Mouse (Mus musculus): ENCODE measurements around the gene Mindy4.

Gene Mindy4

GRCm38 (mm10) chr6:55207786-55208185, 4.6 kb downstream of the Mindy4 start:
- DNase-seq (ENCODE audit: low spot score) = no peak

DNA sequence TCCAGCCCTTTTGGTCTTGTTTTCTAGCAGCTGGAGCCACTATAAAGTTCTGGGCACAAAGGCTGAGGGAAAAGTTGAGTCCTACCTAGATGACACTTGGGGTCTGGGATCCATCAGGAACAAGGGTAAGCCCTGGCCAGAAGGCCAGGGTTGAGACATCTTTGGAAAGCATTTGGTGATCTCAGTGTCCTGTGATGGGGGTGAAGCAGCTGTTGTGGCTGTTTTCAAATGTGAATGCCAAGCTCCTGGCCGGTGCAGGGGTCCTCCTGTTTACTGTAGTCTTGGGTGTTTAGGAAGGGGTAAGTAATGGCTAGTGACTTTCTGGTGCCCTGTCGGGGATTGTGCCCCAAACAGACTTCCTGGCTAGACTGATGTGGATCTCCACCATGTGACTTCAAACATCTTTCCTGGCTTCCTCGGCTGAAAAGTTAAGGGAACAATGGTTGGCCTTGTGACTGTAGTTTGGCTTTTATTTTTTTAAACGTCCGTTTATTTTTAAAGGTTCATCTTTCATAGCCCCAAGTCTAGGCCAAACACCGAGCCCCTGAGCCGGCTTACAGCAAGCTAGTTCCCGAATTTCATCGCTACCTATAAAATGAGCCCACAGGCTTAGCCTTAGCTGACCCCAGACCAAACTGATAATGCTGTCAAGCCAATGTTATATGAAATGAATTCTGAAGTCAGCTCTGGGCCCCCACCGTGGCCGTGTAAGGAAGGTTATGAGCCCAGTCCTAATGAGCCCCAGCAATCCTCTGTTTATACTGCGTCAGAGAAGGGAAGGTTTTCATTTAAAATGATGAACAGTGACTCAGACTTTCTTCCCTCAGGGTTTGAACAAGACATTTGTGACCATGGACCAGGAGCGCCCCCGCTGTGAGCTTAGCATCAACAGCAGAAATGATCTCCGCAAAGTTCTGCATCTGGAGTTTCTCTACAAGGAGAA, 7.5 kb downstream of the Mindy4 start:
- DNase-seq (ENCODE audit: low spot score) = peak; percentile 40

GRCm38 (mm10) chr6:55214541-55214940, 11.4 kb downstream of the Mindy4 start:
- DNase-seq (ENCODE audit: low spot score) = peak; percentile 52

GRCm38 (mm10) chr6:55218232-55218631, 15.0 kb downstream of the Mindy4 start:
- no peak for DNase-seq (ENCODE audit: low spot score)

DNA sequence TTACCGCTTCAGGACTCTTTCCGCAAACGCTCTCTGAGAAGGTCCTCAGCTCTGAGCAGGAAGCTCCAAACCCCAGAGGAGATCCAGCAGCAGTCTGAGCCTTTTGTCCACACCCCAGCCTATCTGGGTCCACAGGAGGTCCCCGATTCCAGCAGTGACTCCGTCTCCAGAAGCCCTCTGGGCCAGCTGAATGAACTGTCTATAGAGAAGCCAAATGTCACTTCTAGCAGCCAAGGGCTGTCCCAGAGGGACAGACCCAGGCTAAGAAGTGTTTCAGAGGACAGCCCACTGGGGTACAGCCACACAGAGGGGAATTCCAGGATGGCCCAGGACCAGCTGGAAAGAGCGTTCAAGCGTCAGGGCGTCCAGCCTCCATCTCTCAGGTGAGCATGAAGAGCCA, 20.8 kb downstream of the Mindy4 start:
- DNase-seq (ENCODE audit: low spot score) = no peak

DNA sequence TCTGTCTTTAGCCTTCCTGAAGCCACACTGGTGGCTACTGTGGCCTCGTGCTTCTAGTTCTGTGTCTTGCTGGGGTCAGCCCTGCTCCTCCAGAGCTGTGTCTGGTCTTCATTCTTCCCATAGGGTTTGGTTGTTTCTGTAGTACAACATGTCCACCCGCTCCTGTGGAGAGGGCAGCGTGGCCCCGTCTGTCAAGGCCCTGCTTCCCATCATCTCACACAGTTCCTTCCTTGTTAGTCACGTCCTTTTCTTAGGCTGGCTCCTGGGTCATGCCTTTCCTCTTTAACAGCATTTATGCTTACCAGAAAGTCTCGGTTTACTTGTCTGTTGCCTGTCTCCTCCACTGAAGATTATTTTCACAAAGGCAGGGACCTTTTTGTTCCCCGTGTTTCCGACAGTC, 26.9 kb downstream of the Mindy4 start:
- no peak for DNase-seq (ENCODE audit: low spot score)

- no peak for DNase-seq (ENCODE audit: low spot score)
These were observed 28.9 kb downstream of the Mindy4 start for GRCm38 (mm10) chr6:55232101-55232500.

DNA sequence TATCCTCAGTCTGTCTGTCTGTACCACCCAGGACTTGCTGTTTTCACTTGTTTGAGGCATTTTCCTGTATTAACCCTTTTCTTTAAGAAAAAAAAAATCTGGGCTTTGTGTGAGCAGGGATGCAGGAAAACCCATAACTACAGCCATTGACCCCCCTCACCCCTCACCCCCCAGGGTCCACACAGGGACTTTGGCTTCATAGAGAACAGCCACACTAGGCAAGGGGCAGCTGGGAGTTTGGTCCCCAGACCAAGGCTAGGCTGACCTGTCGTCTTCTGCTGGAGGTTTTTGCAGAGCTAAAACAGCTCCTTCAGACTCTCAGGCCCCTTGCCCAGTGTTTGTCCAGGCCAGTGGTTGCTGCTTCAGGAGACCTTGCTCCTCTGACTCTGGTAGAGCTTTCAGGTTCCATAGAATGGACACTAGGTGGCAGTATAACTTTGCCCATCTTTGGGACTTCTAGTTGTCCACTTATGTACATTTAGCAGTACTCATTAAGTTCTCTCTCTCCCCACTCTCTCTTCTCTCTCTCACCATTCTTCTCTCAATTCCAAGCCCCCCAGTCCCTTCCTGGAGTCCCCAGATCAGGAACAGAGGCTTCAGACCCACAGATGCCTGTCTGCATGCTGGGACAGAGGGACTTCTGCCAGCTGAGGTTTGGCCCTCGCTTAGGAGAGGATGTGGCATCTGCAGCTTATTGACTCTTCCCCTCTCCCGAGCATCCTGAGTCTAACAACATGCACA, 29.5 kb downstream of the Mindy4 start:
- no peak for DNase-seq (ENCODE audit: low spot score)

- no peak for DNase-seq (ENCODE audit: low spot score)
These were observed 30.1 kb downstream of the Mindy4 start for GRCm38 (mm10) chr6:55233326-55233725.

GRCm38 (mm10) chr6:55234636-55235035, 31.5 kb downstream of the Mindy4 start:
- DNase-seq (ENCODE audit: low spot score) = no peak

DNA sequence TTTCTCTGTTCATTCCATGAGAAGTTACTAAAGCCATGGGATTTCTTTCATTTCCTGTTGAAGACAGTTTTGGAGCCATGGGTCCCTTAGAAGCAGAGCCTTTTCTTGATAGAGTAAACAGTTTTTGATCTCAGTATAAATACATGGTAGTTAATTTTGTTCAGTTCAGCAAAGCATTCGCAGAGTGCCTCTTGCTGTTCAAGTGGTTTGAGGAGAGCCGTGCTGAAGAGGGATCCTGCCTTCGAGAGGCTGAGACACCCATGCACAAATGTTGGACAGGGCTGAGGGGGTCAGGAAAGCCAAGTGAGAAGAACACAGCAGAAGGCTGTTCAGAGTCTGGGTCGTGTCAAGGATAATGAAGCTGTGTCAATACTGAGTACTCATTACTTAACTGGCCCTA, 32.5 kb downstream of the Mindy4 start:
- DNase-seq (ENCODE audit: low spot score) = no peak

GRCm38 (mm10) chr6:55239931-55240330, 36.7 kb downstream of the Mindy4 start:
- DNase-seq (ENCODE audit: low spot score) = no peak

DNA sequence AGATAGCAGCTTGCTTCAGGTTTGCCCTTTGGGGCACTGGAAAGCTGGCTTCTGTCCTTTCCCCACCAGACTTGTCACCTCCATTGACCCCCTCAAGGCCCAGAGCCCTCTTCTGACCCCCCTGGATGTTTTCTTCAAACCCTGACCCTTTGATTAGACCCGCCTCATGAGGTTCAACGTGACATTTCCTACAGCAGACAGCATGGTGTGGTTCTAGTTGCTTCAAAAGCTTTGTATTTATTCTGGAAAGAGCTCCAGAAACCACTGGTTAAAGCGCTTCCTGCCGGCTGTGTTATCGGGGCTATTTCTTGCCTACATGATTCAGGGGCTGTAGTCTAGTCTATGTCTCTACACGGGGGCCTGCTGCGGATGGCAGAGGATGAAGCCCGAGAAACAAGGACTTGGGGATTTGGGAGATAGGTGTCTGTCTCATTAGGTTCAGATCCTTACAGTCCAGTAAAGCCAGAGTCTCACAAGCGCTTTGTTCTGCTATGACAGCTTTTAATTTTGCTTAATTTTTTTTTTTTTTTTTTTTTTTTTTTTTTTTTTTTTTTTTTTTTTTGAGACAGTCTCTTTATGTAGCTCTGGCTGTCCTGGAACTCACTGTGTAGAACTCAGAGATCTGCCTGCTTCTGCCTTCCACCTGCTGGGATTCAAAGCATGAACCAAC, 37.5 kb downstream of the Mindy4 start:
- DNase-seq (ENCODE audit: low spot score) = no peak

- DNase-seq (ENCODE audit: low spot score) = no peak
These were observed 38.3 kb downstream of the Mindy4 start for GRCm38 (mm10) chr6:55241479-55241878.

- no peak for DNase-seq (ENCODE audit: low spot score)
These were observed 42.5 kb downstream of the Mindy4 start for GRCm38 (mm10) chr6:55245680-55246079.

DNA sequence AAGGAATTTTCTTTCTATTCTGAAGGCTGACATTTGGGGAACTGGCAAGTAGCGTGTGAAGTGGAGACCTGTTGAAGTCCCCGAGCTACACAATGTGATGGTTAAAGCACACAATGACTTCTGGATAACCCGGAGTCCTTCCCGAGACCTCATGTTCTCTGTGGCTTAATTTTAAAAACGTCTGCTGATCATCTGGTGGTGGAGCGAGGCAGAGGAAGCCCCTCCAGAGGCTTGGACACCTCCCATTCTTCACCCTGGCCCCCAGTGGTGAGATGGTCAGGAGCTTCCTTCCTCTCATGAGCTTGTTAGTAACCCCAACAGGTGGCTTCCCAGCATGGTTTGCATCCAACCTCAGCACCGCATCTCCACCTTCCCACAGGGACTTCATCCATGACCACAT, 43.3 kb downstream of the Mindy4 start:
- DNase-seq (ENCODE audit: low spot score) = no peak

GRCm38 (mm10) chr6:55246911-55247438, 43.8 kb downstream of the Mindy4 start:
- no peak for DNase-seq (ENCODE audit: low spot score)

DNA sequence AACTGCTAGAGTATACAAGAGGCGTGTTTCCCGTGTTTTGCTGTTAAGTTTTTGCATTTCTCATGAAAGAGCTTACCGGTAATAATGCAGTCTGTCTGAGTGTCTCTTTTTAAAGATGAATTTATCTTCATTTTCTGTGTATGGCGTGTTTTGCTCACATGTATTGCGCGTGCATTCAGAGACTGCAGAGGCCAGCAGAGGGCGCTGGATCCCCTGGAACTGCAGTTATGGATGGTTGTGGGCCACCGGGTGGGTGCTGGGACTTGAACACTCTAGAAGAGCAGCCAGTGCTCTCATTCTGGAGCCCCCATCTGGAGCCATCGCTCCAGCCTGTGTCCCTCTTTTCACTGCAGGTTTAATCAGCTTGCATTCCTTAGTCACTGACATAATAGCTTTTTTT, 46.1 kb downstream of the Mindy4 start:
- DNase-seq (ENCODE audit: low spot score) = no peak

DNA sequence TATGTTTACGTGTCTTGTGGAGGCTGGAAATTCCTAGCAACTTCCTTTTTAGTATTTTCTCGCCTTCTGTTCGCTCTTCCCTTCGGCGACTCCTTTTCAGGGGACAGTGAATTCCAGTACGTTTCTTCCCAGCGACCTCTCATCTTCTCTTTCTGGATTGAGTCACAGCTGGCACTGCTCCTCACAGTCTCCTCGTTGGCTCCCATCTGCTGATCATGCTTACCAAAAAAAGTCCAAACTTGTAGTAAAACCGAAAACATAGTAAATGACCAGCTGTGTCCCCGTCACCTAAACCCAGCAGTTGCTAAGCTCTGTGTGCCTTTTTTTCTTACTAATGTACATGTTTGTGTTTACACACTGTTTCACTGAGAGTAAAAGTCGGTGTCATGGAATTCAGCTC, 47.6 kb downstream of the Mindy4 start:
- no peak for DNase-seq (ENCODE audit: low spot score)

DNA sequence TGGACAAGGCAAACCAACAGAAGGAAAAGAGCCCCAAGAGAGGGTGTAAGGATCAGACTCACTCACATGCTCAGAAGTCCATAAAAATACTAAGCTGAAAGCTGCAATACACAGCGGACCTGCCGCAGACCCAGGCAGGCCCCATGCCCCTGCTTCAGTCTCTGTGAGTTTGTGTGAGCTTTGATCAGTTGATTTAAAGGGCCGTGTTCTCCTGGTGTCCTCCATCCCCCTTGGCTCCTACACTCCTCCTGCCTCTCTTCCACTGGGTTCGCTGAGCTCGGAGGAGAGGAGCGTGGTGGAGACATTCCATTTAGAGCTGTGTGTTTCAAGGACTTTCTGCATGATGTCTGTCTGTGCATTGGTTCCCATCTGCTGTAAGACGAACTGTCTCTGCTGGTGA, 48.4 kb downstream of the Mindy4 start:
- no peak for DNase-seq (ENCODE audit: low spot score)

- no peak for DNase-seq (ENCODE audit: low spot score)
These were observed 49.6 kb downstream of the Mindy4 start for GRCm38 (mm10) chr6:55252731-55253247.

- no peak for DNase-seq (ENCODE audit: low spot score)
These were observed 53.5 kb downstream of the Mindy4 start for GRCm38 (mm10) chr6:55256500-55257191.
